Mouse (Mus musculus) brain, embryonic 14.5 days (tissue): Measurements from ENCODE around the gene Atf5. TPM values are rescaled to one million over a fixed set of nuclear protein-coding genes. Genes with fewer than 3 reads are reported as not detected.

Experiments
- DNase-seq: peaks from one replicate; pipeline ENCODE4 v3.0.0-alpha.2; 2011; ENCODE audit warnings: low read depth
- CTCF ChIP-seq: fragments of 200-500 bp; IDR thresholded peaks from 2 replicates; pipeline ENCODE4 v1.5.1; 2012; ENCODE audit warnings: inconsistent platforms, mild to moderate bottlenecking, moderate library complexity, borderline replicate concordance; ENCODE audit not compliant: insufficient read depth, insufficient read length; ENCODE audit errors: extremely low read depth
- POLR2A ChIP-seq: fragments of 200-500 bp; IDR thresholded peaks from 2 replicates; pipeline ENCODE4 v1.6.1; 2012; ENCODE audit warnings: mild to moderate bottlenecking, inconsistent platforms, borderline replicate concordance; ENCODE audit not compliant: poor library complexity, insufficient read depth, insufficient read length, severe bottlenecking; ENCODE audit errors: extremely low read depth
- polyA plus RNA-seq: library from polyadenylated mRNA; depleted of rRNA; stranded (reverse); fragments of >200 nt; gene quantifications from 2 replicates; pipeline ENCODE4 v1.2.3, GENCODE M21; 2012

Gene Atf5
- polyA plus RNA-seq, 1 experiment: 24.8 TPM

- TF ChIP-seq POLR2A: no peak
- TF ChIP-seq CTCF: no peak
- no peak for DNase-seq
Measured at GRCm38 (mm10) chr7:44835373-44836015, 19.0 kb upstream of the Atf5 start.

GRCm38 (mm10) chr7:44832763-44833162 lies 16.3 kb upstream of the Atf5 start:
- no peak for TF ChIP-seq POLR2A
- no peak for TF ChIP-seq CTCF

GRCm38 (mm10) chr7:44828706-44829105 lies 12.2 kb upstream of the Atf5 start:
- TF ChIP-seq CTCF (no peak), POLR2A (no peak)
- no peak for DNase-seq

More at GRCm38 (mm10) chr7:44832763-44833162, 16.3 kb upstream of the Atf5 start:
- no peak for DNase-seq

- DNase-seq: no peak
- TF ChIP-seq CTCF: no peak
- no peak for TF ChIP-seq POLR2A
Measured at GRCm38 (mm10) chr7:44826771-44827170, 10.3 kb upstream of the Atf5 start.

- peak; percentile 84 for DNase-seq
- TF ChIP-seq CTCF: peak; percentile 84; the same call in 1 of the 2 replicates
- TF ChIP-seq POLR2A: no peak
Measured at GRCm38 (mm10) chr7:44824872-44825271, 8.4 kb upstream of the Atf5 start.

GRCm38 (mm10) chr7:44823409-44823808 lies 7.0 kb upstream of the Atf5 start:
- peak; percentile 35 for DNase-seq
- no peak for TF ChIP-seq POLR2A
- TF ChIP-seq CTCF: peak; percentile 17; the same call in 1 of the 2 replicates

GRCm38 (mm10) chr7:44821666-44822448 lies 5.4 kb upstream of the Atf5 start:
- no peak for DNase-seq
- TF ChIP-seq CTCF (no peak), POLR2A (no peak)

- no peak for TF ChIP-seq POLR2A
- TF ChIP-seq CTCF: no peak
- no peak for DNase-seq
Measured at GRCm38 (mm10) chr7:44820525-44820924, 4.1 kb upstream of the Atf5 start.

GRCm38 (mm10) chr7:44819863-44820262 lies 3.4 kb upstream of the Atf5 start:
- DNase-seq: no peak
- TF ChIP-seq CTCF (no peak), POLR2A (no peak)

- DNase-seq: no peak
- no peak for TF ChIP-seq POLR2A
- no peak for TF ChIP-seq CTCF
Measured at GRCm38 (mm10) chr7:44819391-44819790, 2.9 kb upstream of the Atf5 start.

- DNase-seq: peak; percentile 48
- no peak for TF ChIP-seq POLR2A
- TF ChIP-seq CTCF: no peak
Measured at GRCm38 (mm10) chr7:44818751-44819235, 2.3 kb upstream of the Atf5 start.
